Mouse (Mus musculus) frontal cortex, postnatal 10 days (tissue): ENCODE measurements around the gene Msgn1.

ENCODE experiments used
- DNase-seq, 2 experiments: peaks; one replicate each; pipeline ENCODE4 v3.0.0; 2022; ENCODE audit warnings: low spot score in 2 of 2, mixed read lengths in 1 of 2

Gene Msgn1

DNA sequence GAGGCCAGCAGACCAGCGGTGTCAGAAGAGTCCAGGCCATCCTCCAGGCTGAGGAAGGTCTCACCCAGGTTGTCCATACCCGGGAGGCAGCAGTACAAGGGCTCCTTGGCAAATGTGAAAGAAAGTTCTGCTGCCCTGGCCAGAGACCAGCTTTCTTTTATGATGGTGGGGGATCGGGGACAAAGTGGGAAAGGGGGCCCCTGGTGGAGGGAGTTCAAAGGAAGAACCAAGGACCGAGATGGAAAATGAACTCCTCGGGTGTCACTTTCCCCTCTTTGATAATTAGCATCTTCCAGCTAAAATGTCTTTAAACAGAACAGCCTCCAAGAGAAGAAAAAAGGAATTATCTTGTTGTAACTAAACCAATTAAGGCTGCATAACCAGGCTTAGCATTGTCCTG is at the start of gene Msgn1:
Gene Msgn1, minus strand, starts transcription at position 101 of the 400 bp plus-strand sequence.
- no peak for DNase-seq

DNA sequence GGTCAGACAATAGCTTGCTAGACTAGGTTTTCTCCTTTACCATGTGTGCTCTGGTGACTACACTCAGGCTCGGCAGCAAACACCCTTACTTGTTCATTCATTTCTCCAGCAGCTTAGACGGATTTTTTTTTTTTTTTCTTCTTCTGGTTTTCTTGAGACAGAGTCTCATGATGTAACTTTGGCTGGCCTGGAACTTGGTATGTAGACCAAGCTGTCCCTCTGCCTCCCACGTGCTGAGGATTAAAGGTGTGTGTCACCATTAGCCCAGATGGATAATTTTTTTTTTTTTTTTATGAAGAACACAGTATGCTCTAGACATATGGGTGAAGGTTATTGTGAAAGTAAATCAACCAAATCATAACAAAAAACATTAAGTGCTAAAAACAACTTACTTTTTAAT is 41.5 kb upstream of the Msgn1 start:
- no peak for DNase-seq

GRCm38 (mm10) chr12:11247460-11247859 is 38.7 kb upstream of the Msgn1 start:
- no peak for DNase-seq

DNA sequence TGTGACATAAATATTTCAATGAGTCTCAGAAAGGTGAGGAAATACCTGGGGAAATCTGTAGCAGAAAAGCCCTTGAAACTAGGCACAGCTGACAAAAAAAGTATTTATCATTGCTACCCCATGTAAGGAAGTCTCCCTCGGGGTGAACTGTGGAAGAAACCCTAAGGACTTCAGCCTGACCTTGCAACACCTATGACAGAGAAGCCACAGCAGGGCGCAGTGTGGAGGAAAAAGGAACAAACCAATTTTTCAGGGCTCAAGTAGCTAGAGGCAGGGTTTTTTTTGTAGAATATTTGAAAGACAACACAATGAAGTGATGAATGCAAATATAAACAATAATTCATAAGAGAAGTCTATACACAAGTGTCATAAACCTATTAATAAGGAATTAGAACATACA is 27.2 kb upstream of the Msgn1 start:
- no peak for DNase-seq

GRCm38 (mm10) chr12:11230267-11230666 is 21.5 kb upstream of the Msgn1 start:
- no peak for DNase-seq

- no peak for DNase-seq
Observed at GRCm38 (mm10) chr12:11226529-11227268, 17.9 kb upstream of the Msgn1 start.

DNA sequence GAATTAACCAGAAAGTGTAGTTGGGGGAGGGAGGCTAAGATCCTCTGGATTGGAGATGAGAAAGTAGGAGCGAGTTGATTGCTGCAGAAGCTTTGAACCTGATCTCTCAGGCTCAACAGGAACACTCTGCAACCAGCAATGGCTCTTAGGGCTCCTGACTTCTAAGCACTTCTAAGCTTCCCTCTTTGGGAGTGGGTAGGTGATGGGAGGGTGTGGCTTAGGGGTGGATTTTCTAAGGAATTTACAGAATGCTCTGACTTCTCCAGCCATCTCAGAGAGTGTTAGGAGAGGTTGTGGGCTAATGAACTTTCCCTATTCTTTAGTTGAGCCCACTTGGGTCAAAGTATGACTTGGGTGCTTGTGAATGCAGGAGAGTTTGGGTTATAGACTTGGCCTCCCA is 17.4 kb upstream of the Msgn1 start:
- DNase-seq: no peak

DNA sequence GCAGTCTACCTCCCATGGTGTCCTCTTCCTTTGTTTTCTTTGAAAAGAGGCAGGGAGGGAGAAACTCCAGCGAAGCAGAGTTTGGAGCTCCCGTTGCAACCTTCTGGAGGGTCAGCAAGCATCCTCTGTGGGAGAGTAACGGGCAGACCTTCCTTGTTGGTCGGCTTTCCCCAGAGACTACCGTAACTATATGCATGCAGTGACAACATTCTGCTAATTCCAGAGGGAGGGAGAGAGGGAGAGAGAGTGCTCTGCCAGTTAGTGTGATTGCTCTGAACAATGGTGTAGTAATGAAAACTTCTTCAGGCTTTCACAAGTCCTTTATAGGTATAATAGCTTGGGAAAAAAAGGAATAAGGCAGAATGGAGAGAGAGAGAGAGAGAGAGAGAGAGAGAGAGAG is 15.9 kb upstream of the Msgn1 start:
- no peak for DNase-seq

DNA sequence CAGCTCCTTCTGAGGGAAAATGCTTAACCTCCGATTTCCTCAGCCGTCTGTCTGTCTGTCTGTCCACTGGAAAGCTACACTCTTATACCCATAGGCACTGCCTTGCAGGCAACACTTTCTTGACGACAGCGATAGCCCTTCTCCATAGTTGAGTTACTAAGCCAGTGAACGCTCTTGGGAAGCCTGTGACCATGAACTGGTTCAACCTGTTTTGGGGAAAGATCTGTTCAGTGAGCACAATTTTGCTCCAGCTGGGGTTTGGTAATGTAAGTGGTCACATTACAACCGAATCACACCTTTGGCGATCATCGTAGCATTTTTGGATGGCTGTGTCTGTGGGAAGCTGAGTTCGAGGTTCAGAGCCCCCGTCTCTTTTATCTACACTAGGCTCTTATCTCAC is 14.3 kb upstream of the Msgn1 start:
- DNase-seq: no peak

DNA sequence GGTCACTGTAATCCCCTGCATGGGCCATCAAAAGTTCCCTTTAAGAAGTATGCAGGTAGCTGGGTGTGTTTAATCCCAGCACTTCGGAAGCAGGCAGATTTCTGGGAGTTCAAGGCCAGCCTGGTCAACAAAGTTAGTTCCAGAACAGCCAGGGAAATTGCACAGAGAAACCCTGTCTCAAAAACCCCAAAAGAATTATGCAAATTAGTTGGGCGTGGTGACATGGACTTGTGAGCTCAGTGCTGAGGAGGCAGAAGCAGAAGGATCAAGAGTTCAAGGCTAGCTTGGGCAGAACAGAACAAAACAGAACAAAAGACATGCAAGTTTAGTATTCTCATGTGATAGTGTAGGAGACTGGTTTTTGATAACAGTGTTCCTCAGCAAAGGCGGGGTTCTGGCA is 13.8 kb upstream of the Msgn1 start:
- no peak for DNase-seq

DNA sequence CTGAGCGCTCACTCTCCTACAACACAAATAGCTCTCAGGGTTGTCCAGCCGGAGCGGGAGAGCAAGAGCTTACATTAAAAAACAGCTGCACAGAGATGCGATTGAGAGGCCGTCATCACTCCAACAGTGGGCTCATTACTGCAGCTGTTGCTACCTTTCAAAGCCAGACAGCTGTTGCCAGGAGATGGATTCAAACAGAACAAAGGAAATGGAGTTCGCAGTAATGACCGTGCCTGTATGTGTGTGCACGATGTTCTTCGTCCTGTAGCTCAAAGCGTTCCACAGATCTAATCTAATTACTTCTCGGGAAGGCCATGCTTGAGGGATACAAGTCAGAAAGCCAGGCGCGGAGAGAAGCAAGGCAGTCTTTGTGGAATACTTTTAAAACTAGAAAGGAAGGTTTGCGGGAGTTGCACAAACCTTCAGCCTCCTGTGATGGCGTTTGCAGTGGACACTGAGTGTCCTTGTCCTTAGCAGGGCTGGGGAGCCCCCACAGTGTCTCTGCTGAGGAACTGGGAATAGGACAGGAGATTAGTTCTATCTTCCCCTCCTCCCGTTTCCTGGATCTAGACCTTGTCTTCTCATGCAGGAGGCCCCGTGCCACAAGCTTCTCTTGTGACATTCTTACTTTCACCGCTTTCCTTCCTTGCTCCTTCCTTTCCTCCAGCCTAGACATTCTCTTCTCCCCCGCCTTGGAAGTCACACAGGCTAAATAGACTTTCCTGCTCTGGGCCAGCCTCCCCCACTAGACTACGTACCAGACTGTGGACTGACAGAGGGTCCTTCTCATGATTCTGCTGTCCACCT is 13.0 kb upstream of the Msgn1 start:
- no peak for DNase-seq

- no peak for DNase-seq
Observed at GRCm38 (mm10) chr12:11217726-11218250, 9.0 kb upstream of the Msgn1 start.

- no peak for DNase-seq
Observed at GRCm38 (mm10) chr12:11216454-11216853, 7.7 kb upstream of the Msgn1 start.

- no peak for DNase-seq
Observed at GRCm38 (mm10) chr12:11215555-11215954, 6.8 kb upstream of the Msgn1 start.

DNA sequence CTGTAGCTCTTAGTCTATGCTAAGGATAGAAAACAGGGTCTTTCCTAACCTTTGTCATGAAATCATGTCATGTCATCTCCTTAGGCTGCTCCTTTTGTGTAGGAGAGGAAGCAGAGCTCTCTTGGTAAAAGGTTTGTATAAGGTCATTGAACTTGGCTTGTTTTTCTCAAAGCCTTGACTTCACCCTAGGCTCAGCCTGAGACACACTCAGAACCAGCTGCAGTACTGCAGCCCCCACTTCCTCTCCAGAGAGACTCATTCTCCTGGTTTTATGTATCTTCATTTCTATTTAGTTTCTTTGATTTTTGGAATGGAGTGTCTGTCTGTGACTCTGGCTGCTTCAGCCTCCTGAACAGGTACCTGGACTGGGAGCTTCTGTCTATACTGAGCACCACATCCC is 6.0 kb upstream of the Msgn1 start:
- DNase-seq: no peak

DNA sequence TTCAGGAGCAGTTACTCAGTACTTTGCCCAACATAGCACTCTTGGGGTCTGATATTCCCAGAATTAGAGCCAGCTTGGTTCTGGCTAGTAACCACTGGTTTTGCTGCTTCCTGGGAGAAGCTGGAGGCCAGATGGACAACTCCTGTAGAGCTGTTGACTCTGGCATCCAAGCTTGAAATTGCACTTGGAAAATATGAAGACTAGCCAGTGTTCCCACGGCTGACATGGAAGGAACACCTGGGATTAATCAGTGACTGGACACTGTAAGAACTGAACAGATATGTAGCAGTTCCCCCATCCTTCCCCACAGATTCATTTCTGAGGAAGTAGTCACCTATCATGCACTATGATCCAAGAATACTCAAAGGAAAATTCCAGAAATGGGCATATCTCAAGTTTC is 4.1 kb upstream of the Msgn1 start:
- DNase-seq: no peak

DNA sequence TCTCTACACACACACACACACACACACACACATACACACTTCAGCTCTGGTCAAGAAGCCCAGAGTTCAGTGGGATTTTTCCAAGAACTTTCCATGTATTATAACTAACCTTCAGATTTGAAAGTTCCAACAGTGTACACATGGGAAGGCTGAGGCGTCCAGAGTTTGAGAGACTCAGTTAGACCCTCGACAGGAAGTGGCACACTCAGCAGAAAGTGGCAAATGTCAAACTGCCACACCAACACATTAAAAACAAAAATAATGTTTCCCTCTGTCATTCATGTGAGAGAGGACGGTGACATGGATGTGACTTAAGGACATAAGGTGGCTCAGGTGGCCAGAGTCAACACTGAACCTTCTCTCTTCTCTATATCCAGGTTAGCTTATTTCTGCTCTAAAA is 1.6 kb upstream of the Msgn1 start:
- DNase-seq: no peak

- no peak for DNase-seq
Observed at GRCm38 (mm10) chr12:11209636-11210035, 864 bp upstream of the Msgn1 start.

DNA sequence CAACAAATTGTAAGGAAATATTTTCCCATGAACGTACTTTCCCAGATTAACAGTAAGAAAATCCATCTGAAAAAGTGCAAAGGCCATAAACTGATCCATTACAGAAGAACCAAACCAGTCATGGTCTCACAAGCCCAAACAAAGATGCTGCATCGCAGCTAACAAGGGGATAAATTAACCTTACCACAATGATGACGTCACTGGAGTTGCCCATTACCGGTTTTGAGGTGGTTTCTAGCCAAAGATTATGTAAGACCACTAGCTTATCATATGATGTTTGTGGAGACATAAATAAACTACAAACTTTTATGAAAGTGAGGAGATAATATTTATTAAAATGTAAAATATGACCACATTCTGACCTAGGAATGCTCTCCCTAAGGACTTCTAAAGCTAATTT is 2.5 kb downstream of the Msgn1 start:
- no peak for DNase-seq

- no peak for DNase-seq
Observed at GRCm38 (mm10) chr12:11203694-11204665, 4.8 kb downstream of the Msgn1 start.

- DNase-seq: no peak
Observed at GRCm38 (mm10) chr12:11202476-11202875, 6.3 kb downstream of the Msgn1 start.

GRCm38 (mm10) chr12:11200711-11201110 is 8.1 kb downstream of the Msgn1 start:
- no peak for DNase-seq
